Mouse (Mus musculus) lung, adult 2 months (tissue): ENCODE measurements at regions not wholly inside any gene's neighbourhood (a gene's known extent, or its start where the extent isn't known, plus 50 kb on each side); places are given as distances from the start of the nearest gene placed in this dataset.

Experiments used
- DNase-seq: peaks from one replicate; pipeline ENCODE4 v3.0.0; 2022
- H3K4me1 ChIP-seq: fragments of 200-500 bp; 2 replicates; pipeline ENCODE4 v1.6.1; 2011; ENCODE audit warnings: low read length; ENCODE audit not compliant: control insufficient read depth, insufficient read depth
- H3K4me3 ChIP-seq: fragments of 200-500 bp; replicated peaks from 2 replicates; pipeline ENCODE3; 2011; ENCODE audit warnings: low read depth, mild to moderate bottlenecking, control low read depth, low read length; ENCODE audit errors: extremely low read depth
- CTCF ChIP-seq: fragments of 200-500 bp; IDR thresholded peaks from 2 replicates; pipeline ENCODE4 v1.5.1; 2011; ENCODE audit warnings: mild to moderate bottlenecking, low read length, control low read depth; ENCODE audit not compliant: insufficient read depth
- POLR2A ChIP-seq: fragments of 200-500 bp; IDR thresholded peaks from 2 replicates; pipeline ENCODE4 v1.6.1; 2011; ENCODE audit warnings: low read depth, mild to moderate bottlenecking, control low read depth, low read length, borderline replicate concordance; ENCODE audit errors: extremely low read depth
- WGBS: fragments of 180-500 bp; shearing (Covaris S2); methylation state at CpG from one replicate; pipeline ENCODE4 v1.1.7; 2018; 5-methylcytosine and 5-hydroxymethylcytosine counted together

GRCm38 (mm10) chr5:64504507-64504906 lies 298.7 kb upstream of the Klf3 start:
- WGBS: 75% methylated on average over 6 of the region's 6 CpGs
- peaks cover 3% of the 10 kb centered on the region; the same call in 1 of the 2 replicates for H3K4me1 ChIP-seq
- no peak overlapping the region for H3K4me3 ChIP-seq
- DNase-seq: no peak
- no peak for TF ChIP-seq CTCF
- TF ChIP-seq POLR2A: no peak

GRCm38 (mm10) chr5:64505227-64505834 lies 297.9 kb upstream of the Klf3 start:
- Histone ChIP-seq H3K4me3 (peak overlapping the region; percentile 40), H3K4me1 (peaks cover 3% of the 10 kb centered on the region; the same call in 1 of the 2 replicates)
- TF ChIP-seq POLR2A (no peak), CTCF (no peak)
- DNase-seq: peak; percentile 62
- WGBS: 1% methylated on average over 17 of the region's 17 CpGs

GRCm38 (mm10) chr5:64505835-64506600 lies 297.2 kb upstream of the Klf3 start:
- Histone ChIP-seq H3K4me1 (peaks cover 3% of the 10 kb centered on the region; the same call in 1 of the 2 replicates), H3K4me3 (peak overlapping the region; percentile 35)
- peak; percentile 89 for DNase-seq
- WGBS: 3% methylated on average over 15 of the region's 15 CpGs
- TF ChIP-seq POLR2A: no peak
- TF ChIP-seq CTCF: peak; percentile 93

GRCm38 (mm10) chr5:64508565-64508964 lies 294.6 kb upstream of the Klf3 start:
- no peak for DNase-seq
- H3K4me3 ChIP-seq: no peak overlapping the region
- H3K4me1 ChIP-seq: peaks cover 3% of the 10 kb centered on the region; the same call in 1 of the 2 replicates
- WGBS: 64% methylated on average over 2 of the region's 2 CpGs
- TF ChIP-seq CTCF (no peak), POLR2A (no peak)

- Histone ChIP-seq H3K4me3 (no peak overlapping the region), H3K4me1 (no peaks in the 10 kb centered on the region)
- TF ChIP-seq CTCF: no peak
- no peak for TF ChIP-seq POLR2A
- WGBS: 71% methylated on average over 20 of the region's 20 CpGs
- no peak for DNase-seq
These were observed 289.8 kb upstream of the Klf3 start for GRCm38 (mm10) chr5:64513155-64513945.

GRCm38 (mm10) chr5:64516115-64516665 lies 287.0 kb upstream of the Klf3 start:
- 82% methylated on average over 13 of the region's 13 CpGs for WGBS
- Histone ChIP-seq H3K4me3 (no peak overlapping the region), H3K4me1 (no peaks in the 10 kb centered on the region)
- no peak for TF ChIP-seq CTCF
- no peak for TF ChIP-seq POLR2A
- no peak for DNase-seq

- Histone ChIP-seq H3K4me3 (no peak overlapping the region), H3K4me1 (no peaks in the 10 kb centered on the region)
- WGBS: 83% methylated on average over 4 of the region's 4 CpGs
- TF ChIP-seq POLR2A: no peak
- no peak for TF ChIP-seq CTCF
- no peak for DNase-seq
These were observed 285.9 kb upstream of the Klf3 start for GRCm38 (mm10) chr5:64517241-64517640.

GRCm38 (mm10) chr5:64517835-64518234 lies 285.4 kb upstream of the Klf3 start:
- 60% methylated on average over 3 of the region's 3 CpGs for WGBS
- no peak for DNase-seq
- Histone ChIP-seq H3K4me3 (no peak overlapping the region), H3K4me1 (no peaks in the 10 kb centered on the region)
- no peak for TF ChIP-seq POLR2A

GRCm38 (mm10) chr5:64519036-64519435 lies 284.2 kb upstream of the Klf3 start:
- H3K4me1 ChIP-seq: no peaks in the 10 kb centered on the region
- no peak overlapping the region for H3K4me3 ChIP-seq
- no peak for DNase-seq
- no peak for TF ChIP-seq CTCF
- TF ChIP-seq POLR2A: no peak
- WGBS: 62% methylated on average over 7 of the region's 7 CpGs
